Mouse (Mus musculus): Measurements from ENCODE around the gene Agap2.

DNA sequence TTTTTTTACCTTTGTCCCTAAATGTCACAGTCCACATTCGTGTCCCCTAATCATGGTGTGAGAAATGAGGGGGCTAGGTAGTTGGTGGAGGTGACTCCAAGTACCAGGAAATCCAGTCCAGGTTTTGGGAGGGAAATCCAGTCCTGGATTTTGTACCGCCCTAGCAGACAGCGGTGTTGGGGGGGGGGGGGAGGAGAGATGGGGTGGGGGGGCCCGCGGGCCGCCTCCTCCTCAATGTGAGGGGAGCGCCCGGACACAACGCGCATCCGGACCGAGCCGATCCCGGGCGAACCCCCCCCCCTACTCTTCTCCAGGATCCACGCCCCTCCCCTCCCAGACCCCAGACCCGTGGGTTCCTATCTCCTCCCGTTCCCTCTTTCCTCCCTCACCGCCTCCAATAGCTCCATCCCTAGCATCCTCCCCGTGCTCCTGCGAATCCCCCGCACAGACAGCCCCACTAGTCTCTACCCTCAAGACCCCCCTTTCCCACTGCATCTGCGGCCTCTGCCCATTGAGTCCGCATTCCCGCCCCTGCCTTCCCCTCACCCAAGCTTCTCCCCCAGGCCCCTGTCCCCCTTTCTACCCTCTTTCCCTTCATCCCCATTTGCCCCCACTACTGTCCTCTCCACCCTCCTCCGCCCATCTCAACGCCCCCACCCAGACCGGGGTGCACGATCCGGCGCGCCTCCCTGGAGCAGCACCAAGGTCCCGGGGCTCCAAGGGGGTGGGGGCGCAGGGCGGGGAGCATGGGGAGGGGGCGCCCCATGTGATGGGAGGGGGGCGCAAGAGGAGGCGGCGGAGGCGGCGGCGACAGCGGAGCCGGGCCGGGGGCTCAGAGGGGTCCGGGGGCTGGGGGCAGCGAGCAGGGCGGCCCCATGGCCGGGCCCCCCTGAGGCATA, 3.8 kb downstream of the Agap2 start:
- TF ChIP-seq POLR2A (IDR thresholded peaks at IDR 0.05; ENCODE audit: borderline replicate concordance, extremely low read depth, low read depth, low read length) (no peak), CTCF (IDR thresholded peaks at IDR 0.05; ENCODE audit: insufficient read depth, low read length) (no peak)

Data from lung, adult 2 months (tissue).